Mouse (Mus musculus) left cerebral cortex, adult 8-10 months (tissue): ENCODE data around the gene Notch1. TPM values are rescaled to one million over a fixed set of nuclear protein-coding genes. Genes with fewer than 3 reads are reported as not detected.

Experiments used
- DNase-seq, 2 experiments: peaks; one replicate each; pipeline ENCODE4 v3.0.0; 2022; ENCODE audit warnings: low spot score in 2 of 2
- total RNA-seq, 4 experiments: library from RNA; stranded (reverse); gene quantifications; 2 replicates each; pipeline ENCODE4 v1.2.4; 2022

Notch1 gene
- total RNA-seq, 4 experiments from 2014 or later: 23.3 to 28.8 (median 26.6) TPM

DNA sequence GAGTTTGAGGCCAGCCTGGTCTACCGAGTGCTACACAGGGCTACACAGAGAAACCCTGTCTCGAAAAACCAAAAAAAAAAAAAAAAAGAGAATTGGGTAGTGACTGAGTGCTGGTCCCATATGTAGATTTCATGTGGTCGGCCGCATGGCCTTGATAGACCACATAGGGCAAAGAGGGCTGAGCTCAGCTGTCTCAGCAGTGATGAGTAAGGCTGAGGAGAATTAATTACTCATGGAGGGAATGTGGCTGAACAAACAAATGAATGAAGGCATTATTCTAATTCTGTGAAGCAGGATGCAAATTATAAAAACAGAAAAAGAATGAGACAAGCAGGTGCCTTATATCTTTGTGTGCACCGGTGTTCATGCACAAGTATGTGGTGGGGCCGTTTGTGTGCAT is 15.4 kb upstream of the Notch1 start:
- no peak for DNase-seq

- DNase-seq: no peak
Measured at GRCm38 (mm10) chr2:26529881-26530280, 13.4 kb upstream of the Notch1 start.

DNA sequence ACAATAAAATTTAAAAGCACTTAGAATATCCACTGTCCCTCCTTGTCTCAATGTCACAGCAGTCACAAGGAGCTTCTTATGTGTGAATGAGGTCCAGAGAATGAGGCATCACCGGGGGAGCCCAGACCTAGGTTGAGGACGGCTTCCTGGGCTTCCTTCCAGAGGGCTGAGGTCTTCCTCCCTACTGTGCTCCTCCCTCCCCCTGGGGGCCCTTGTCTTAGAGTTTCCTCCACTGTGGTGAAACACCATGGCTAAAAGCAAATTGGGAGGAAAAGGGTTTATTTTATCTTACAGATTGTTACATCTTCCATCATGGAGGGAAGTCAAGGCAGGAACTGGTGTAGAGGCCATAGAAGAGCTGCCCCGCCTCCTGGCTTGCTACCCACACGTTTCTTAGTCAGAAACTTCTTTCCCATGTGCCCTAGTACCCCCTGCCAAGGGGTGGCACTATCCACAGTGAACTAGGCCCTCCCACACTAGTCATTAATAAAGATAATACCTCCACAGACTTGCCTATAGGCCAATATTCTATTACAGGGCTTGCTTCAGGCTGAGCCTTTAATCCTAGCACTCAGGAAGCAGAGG is 12.8 kb upstream of the Notch1 start:
- no peak for DNase-seq

- no peak for DNase-seq
Measured at GRCm38 (mm10) chr2:26526443-26527257, 10.2 kb upstream of the Notch1 start.

GRCm38 (mm10) chr2:26525355-26526018 is 9.0 kb upstream of the Notch1 start:
- DNase-seq: peak in 1 of 2 experiments; percentile 58

DNA sequence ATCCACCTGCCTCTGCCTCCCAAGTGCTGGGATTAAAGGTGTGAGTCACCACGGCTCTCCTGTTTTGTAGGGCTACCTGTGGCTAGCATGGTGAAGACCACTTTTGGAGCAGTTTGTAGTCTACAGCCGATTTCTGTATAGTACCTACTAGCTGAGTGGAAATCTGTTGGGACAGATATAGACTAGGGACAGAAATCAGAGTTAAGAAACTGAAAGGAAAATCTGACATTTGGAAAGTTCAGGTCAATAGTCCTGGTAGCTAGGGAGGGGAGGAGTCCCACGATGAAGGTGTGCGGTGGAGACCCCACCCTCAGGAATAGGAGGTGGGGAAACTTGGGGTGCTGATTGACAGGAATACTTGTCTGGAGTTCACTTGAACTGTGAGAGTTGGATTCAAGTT is 5.9 kb upstream of the Notch1 start:
- DNase-seq: no peak

DNA sequence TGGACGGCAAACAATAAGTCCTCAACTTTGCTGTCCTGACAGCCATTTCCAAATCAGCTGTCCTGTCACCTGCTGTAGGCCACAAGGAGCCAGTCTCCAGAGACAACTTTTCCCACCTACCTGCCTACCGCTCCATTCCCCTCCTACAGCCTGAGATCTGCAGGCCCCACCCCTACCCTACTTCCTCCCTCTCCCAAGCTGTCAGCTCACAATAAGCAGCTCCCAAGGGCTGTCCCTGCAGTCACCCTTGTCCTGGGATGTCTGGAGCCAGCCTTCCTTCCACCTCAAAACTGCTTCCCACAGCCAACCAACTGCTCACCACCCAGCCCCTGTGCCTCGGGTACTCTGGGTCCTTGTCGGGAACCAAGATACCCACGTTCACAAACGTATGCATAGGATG is 3.3 kb upstream of the Notch1 start:
- DNase-seq: no peak

DNA sequence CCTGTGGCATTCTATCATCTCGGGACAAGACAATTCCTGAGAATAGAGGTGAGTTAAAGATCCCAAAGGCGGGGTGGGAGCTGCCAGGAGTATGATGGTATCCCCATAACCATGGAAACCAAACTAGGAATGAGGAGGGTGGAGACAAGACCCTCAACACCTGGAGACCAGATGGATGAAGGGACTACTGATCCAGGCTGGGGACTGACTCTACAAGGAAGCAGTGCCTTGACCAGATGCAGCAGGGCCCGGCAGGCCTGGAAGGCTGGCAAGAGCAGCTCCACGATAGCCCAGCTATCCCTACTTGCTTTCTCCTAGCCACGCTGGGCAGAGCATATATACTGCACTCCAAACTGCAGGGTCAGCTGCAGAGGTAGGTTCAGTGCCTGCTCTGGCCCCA is 524 bp upstream of the Notch1 start:
- DNase-seq: no peak

DNA sequence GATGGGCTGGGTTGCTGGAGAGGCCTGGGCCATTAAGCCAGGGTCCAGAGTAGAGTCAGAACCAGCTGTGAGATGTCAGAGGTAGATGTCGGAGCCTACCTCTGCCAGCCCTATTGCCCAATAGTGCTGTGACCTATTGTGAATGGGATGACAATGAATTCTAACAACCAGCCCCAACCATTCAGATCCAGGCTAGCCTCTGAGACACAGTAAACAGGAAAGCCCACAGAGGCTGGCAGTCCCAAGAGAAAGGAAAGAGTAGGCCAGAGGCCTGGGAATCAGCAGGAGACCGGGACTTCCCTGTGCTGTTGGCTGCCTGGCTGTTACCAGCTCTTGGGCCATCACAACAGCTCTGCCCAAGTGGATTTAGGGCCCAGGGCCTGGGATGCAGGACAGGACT is 1.1 kb downstream of the Notch1 start:
- DNase-seq: no peak

GRCm38 (mm10) chr2:26513105-26513745 is 3.2 kb downstream of the Notch1 start:
- DNase-seq: no peak

GRCm38 (mm10) chr2:26508661-26509060 is 7.8 kb downstream of the Notch1 start:
- no peak for DNase-seq

- no peak for DNase-seq
Measured at GRCm38 (mm10) chr2:26507961-26508391, 8.5 kb downstream of the Notch1 start.

DNA sequence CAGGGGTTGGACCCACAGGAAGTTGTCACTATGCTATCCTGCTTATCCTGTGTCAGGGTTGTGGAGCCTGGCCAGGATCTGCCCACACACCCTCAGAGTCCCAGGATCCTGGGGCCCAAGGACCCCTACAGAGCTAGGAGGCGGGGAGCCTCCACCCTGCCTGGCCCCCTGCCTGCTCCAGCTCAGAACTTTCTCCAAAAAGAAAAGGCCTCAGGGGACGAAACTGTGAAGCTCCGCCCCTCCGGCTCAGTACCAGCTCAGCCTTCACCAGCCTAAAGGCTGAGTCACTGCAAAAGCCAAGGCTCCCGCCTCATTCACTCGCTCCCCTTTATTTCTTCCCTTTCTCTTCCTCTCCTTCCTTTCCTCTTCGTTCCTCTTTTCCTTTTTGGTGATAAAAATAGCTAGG is 9.0 kb downstream of the Notch1 start:
- DNase-seq: no peak

- no peak for DNase-seq
Measured at GRCm38 (mm10) chr2:26506746-26507280, 9.7 kb downstream of the Notch1 start.

DNA sequence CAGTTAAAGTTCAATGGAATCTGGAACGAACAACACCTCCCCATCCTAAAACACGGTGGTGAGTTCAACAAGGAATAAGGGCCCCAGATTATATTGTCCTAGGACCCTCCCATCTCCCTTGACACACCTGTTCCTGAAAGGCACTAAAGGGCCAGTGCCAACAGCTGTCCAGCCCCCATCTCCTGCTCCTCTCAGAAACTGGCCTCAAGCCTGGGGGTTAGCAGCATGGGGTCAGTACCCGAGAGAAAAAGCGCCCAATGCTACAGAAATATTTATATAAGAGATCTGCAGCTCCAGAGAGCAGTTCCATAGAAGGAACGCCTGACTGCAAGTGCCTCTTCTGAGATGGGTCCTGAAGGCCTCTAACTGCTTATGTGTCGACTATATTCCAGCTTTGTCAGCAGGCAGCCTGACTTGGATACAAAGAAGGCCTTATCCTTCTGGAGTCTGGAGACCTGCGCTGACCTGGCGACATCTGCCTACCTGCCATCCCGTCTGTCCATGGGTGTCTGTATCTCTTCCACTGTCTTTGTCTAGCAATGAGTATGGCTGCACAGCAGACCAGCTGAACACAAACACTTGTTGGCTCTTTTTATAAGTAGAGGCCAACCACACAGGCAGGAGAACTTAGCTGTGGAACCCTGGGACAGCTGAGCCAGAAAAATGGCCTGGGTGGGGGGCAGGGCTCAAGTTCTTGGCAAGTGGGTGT is 11.5 kb downstream of the Notch1 start:
- no peak for DNase-seq

DNA sequence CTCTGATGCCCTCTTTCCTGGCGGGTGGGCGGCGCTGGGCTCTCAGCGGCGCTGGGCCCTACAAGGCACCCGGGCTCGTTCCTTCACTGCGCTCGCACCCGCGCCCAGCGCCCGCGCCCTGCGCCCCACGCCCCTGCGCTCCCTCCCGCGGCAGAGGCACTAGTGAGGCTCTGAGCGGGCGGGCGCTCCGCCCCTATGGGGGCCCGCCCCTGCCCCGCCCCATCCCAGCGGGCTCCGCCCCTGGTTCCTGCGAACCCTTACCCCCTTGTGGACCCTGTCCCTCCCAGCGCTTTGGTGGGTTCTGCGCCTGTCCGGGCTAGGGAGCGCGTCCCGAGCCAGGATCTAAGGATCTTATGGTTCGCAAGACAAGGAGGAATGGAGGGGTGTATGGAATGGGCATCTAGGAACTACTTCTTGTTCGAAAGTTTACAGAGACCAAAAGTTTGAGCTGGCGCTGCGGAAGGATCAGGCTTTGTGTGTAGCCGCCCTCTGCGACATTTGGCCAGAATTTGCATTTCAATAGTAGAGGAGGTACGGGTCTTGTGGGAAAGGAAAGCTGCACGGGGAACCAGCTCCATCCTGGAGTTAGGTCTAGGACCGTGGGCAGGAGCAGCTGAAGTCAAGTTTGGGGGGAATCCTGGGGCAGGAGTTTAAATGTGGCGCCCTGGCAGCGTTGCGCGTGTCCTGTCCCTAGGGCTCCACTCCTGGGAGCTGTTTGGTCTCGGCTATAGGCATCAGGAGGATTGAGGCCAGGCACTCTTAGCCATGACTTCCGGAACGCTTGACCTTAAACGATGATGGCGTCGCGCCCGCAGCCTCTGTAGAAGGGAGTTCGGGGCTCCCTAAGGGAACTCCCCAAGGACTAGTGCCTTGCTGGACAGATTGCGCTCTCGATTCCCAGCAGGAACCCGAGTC is 12.5 kb downstream of the Notch1 start:
- DNase-seq: peak in 1 of 2 experiments; percentile 25

GRCm38 (mm10) chr2:26502863-26503631 is 13.4 kb downstream of the Notch1 start:
- no peak for DNase-seq

DNA sequence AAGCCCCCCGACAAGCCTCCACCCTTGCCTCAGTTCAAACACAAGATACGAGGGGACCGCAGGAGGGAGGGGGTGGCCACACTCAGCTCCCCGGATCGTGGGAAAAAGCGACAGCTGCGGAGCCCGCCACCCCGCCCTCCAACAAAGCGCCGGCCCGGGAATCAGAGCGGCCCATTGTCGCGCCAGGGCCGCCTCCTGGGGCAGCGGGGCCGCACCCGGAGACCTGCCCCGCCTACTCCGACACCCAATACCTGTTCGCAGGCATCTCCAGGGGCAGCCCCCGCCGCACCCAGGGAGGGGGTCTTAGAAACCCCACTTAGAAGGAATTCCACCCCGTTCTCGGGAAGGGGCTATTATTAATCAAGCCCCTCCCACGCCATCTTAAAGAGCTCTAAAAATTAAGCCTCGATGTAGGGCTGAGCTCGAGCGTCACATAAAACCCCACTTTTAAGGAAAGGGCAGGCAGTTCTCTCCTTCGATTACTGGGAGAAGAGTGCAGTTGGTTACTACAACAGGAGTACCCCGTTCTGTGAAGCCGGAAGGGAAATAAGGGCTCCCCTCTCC is 14.1 kb downstream of the Notch1 start:
- DNase-seq: no peak

GRCm38 (mm10) chr2:26501651-26502141 is 14.8 kb downstream of the Notch1 start:
- DNase-seq: no peak
